Mouse (Mus musculus) right cerebral cortex, postnatal 25 days (tissue): Measurements from ENCODE around the gene Trim47.

ENCODE experiments used
- DNase-seq: peaks from one replicate; pipeline ENCODE4 v3.0.0; 2022

Gene Trim47

DNA sequence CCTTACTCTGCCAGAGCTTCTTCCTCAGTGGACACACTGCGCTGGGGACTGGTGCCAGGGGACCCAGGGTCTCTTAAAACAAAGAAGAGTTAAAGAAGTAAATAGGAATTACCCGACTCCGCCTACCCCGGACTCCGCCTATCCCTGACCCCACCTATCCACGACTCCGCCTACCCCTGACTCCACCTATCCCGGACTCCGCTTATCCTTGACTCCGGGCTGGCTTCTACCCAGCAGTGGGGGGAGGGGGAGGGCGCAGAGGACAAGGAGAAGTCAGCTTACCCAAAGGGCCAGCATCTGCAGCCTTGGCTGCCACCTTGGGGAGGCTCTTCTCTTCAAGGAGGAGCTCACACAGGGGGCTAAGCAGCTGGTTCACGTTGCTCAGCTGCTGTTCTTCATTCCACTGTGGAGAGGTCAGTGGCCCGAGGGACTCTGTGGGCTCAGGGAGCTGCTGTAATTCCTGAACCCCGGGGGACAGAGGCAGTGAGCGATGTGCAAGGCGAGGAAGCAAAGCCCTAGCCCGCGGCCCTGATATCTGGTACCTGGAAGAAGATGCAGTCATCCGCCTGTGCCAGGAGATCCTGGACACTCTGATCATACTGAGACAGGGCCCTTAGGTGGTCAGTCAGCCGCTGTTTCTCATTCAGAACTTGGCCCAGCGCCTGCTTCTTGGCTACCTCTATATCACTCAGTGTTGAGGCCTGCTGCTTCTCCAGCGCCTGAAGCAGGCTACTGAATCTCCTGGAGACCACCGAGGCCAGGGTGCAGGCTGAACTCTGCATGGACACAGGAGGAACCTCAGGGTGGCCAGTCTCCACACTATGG, at the start of gene Trim47:
Trim47 (minus strand) TSS at position 55 of the 825 bp plus-strand sequence.
- DNase-seq: no peak

- no peak for DNase-seq
Measured at GRCm38 (mm10) chr11:116176010-116176409, 49.0 kb upstream of the Trim47 start.

DNA sequence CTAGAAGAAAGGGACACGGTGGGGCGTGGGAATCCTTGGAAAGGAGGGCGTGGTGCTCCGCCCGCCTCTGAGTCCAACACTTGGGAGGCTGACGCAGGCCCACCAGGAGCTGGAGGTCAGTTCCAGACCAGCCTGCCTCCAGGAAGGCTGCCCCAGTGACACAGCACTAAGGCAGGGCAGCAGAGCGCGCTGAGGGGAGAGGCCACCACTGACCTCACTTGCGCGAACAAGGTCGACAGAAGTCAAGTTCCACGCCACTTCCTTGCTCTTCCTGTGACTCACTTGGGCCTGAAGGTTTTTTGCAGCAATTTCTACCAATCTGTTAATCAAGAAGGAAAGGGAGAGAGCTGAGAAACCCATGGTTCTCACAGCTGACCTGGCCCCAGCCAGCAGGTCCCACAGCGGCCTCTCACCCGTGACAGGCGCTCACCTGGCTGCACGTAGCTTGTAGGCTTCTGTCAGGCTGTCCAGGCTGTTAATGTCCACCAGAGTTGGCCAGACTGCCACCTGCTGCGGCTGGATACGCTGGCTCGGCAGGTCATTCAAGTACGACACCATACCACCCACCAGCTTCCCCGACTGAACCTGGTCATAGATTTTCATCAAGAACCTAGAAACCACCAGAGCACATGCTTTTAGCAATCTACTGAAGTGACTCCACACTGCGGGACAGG, 47.9 kb upstream of the Trim47 start:
- DNase-seq: no peak

DNA sequence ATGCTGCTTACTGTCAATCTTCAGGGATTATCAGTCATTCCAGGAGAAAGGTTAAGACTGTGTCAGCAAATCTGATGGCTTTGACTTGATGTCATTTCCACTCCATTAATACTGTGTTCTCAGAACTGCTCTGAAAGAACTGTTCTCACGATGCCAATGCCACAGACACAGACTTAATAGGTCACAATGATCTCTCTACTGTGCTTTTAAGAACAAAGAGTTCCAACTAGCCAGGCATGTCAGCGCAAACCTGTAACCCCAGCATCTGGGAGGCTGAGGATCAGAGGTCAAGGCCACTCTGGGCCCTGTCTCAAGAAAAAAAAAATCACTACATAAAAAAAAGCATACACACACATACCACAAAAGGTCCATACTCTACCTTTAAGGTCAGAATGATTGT, 44.9 kb upstream of the Trim47 start:
- no peak for DNase-seq

- DNase-seq: no peak
Measured at GRCm38 (mm10) chr11:116170003-116170800, 43.2 kb upstream of the Trim47 start.

DNA sequence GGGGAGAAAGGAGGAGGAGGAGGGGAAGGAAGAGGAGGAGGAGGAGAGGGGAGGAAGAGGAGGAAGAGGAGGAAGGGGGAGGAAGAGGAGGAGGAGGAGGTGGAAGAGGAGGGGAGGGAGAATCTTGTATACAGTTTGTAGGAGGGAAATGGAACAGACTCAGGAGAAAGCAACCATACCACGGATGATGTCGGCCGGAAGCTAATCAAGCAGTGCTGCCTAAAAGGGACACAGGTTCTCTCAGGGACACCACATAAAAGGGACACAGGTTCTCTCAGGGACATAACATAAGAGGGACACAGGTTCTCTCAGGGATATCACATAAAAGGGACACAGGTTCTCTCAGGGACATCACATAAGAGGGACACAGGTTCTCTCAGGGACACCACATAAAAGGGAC, 42.2 kb upstream of the Trim47 start:
- DNase-seq: no peak

DNA sequence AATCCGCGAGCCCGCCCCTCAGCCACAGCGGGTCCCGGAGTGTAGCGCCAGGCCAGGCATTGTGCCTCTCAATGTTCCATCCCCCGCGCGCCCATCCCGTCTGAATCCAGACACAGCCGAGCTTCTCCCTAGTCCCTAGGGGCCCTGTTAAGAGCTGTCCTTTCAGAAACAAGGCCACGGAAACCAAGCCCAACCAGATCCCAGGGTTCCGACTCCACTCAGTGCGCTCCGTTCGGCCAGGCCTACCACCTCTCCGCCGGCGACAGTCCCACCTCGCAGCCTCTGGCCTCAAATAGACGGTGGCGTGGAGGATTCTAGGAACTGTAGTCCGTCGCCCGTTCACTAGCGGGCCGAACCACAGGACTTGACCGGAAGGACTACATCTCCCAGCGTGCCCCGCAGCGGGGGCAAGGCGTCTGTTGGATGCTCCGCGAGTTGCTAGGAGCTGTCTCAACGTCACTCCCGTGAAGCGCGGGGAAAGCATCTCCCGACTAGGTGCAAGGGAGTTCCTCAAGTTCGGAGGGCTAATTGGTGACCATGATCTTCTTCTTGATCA, 41.0 kb upstream of the Trim47 start, which contains the start of gene Fbf1:
Fbf1 (minus strand) TSS at position 283 of the 556 bp plus-strand sequence.
- peak; percentile 96 for DNase-seq

DNA sequence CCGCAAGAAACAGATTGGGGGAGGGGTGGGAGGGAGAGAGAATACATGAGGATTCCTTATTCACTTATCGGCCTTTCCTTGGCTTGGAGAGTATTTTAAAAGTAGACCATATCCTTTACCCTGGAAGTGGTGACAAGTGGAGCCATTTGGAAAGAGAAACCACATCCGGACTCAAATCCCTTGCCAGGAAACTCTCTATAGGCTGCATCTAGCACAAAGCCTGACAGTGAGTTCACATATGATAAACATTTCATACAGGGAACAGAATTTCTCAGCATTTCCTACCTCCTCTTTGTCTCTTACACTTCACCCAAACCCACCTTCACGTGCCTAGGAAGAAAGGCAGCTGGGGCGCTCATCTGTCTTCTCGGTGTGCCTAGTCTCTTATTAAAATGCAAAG, 40.2 kb upstream of the Trim47 start:
- no peak for DNase-seq

DNA sequence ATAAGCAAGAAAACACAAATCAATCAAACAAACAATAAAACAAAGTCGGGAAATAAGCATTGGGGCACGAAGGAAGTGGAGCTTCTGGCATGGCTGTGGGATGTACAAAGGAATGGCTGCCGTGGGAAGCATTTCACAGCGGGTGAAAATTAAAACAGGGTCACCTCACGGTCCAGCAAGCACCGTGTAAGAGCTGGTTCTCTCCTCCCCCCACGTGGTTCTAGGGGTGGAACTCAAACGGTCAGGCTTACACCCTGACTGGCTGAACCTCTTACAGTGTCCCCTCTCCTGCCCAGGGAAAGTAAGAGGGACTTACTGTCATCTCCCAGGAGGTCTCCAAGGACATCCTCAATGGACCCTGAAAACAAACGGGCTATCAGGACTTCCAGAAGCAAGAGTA, 36.0 kb upstream of the Trim47 start:
- DNase-seq: no peak

DNA sequence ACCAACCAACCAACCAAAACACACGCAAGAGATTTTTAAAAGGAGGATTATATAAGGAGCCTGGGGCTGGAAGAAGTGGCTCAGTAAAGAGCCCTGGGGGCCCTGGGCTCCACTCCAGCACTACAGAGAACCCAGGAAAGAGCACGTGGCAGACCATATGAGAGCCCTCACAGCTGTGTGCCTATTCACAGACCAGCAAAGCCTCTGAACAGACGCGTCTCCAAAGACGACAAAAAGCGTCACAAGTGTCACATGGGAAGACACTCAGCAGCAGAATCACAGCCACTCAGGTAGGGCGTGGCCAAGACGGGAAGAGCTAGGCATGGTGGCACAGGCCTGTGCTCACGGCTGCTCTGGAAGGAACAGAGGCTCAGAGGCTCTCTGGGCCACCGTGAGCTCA, 35.1 kb upstream of the Trim47 start:
- peak; percentile 51 for DNase-seq

GRCm38 (mm10) chr11:116161312-116161711, 34.3 kb upstream of the Trim47 start:
- DNase-seq: no peak

DNA sequence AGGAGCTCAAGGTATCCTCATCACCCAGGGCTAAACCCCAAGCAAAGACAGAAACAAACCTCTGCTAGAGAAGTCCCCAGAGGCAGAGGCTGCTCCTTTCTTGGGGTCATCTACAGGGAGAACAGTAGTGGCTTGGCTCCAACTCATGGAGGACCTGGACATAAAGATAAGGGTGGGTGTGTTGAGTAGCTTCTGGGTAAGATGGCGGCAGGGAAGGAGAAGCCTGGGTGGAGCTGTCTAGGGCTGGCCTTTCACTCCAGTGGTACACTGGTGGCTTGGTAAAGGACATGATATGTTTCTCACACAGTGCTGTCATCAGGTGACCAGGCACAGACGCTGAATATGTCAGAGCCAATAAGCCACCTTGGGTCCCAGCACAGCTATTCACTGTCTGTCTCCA, 23.9 kb upstream of the Trim47 start:
- no peak for DNase-seq

- no peak for DNase-seq
Measured at GRCm38 (mm10) chr11:116149341-116149740, 22.3 kb upstream of the Trim47 start.

DNA sequence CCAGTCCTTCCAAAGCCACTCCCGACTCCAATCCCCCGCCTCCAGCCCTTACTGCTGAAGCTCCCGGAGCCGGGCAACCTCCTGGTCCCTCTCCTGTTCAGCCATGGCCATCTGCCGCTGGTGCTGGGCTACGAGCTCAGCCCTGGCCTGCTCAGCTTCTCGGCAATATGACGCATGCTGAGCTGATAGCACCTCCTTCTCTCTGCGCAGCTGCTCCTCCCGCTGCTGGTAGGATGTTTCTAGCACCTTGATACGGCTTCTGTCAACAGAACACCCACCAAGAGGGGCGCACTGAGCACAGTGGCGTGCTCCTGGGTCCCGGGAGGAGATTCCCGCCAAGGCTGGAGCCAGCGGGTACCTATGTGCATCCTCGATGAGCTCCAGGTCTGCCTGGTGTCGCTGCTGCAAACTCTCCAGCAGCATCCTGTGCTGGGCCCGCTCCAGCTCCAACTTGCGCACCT, 21.8 kb upstream of the Trim47 start:
- DNase-seq: peak; percentile 66

DNA sequence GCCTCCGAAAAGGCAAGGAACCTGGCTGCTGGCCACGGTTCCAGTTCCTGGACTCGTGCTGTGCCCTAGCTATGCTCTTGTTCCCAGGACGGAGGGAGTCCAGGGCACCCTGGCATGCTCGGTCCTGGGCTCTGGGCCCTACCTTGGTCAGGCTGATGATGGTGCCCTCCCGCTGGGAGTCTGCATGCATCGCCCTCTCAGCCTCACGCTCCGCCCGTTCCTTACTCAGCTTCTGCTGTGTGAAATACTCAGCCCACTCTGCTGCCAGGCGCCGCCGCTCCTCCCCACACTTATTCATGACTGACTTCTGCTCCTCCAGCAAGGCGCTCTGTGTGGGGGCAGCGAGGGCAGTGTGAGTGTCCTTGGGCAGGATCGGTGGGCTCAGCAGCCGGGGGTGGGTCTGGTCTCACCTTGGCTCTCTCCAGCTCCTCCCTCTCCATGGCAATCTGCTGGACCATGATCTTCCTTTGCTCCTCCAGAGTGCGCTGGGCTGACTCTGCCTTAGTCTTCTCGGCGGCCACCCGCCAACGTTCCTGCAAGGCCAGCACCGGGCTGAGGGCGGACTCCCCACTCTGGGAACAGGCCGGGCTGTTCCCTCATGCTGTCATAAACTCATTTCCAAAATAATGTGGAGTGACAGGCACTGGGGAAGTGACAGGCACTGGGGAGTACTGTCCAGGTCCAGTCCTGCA, 19.4 kb upstream of the Trim47 start:
- peak; percentile 77 for DNase-seq

DNA sequence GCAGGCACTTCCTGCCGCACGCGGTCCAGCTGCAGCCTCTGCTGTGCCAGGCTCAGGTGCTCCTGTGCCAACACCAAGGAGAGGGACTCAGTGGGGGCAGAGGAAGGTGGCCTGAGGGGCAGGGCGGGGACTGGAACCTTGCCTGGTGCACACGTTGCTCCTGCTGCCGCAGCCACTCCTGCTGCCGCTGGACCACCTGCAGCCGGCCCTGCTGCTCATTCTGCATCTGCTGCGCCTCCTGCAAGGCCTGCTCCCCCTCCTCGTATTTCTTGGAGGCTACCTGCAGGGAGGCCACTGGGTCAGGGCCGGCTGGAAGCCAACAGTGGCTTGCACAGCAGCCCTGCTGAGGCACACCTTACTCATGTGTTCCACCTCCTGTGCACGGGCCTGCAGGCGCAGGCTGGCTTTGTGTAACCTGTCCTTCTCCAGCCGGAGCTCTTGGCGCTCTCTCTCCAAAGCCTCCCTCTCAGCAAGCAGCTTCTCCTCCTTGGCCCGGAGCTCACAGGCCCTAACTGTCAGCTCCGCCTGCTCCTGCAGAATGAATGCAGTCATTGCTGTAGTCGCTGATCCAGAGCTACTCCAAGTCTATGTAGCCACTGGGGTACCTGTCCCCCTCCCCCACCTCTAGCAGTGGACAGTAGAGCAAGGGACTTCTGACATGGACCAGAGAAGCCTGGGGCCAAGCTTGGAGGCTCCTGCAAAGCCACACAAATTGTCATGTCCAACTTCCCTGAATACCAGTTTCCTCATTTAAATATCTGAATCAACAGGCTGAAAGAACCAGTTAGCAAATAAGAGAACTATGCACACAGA, 18.7 kb upstream of the Trim47 start:
- DNase-seq: no peak

- no peak for DNase-seq
Measured at GRCm38 (mm10) chr11:116143468-116143867, 16.5 kb upstream of the Trim47 start.

DNA sequence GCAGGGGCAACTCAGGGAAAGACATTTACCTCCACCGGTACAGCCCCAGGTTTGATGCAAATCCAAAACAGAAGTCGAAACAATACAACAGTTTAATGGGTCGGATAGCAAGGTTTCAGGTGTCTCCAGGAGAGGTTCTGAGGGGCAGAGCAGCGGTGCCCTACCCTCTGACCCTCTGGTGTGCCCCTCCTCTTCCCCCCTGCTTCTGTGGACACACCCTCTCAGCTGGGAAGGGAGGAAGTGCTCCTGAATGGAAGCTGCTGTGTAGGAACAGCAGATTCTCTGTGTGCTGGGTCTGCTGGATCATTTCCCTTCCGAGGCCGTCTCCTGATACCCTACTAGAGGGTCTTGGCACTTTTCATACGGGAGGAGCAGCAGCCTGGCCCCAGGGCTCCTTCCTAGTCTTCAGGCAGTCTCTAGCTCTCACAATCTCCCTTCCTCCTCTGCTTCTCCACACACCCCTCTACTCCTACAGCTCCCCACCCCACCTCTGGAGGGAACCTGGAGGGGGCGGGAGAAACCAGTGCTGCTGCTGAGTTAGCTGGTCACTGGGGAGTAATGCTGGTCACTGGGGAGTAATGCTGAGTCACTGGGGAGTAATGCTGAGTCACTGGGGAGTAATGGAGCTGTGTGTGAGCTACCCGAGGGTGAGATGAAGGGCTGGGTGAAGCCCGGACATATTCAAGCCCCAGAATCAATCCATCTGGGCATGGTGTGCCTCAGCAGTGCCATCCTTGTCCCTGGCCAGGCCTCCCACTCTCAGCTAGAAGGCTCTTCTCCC, 15.4 kb upstream of the Trim47 start:
- DNase-seq: no peak

DNA sequence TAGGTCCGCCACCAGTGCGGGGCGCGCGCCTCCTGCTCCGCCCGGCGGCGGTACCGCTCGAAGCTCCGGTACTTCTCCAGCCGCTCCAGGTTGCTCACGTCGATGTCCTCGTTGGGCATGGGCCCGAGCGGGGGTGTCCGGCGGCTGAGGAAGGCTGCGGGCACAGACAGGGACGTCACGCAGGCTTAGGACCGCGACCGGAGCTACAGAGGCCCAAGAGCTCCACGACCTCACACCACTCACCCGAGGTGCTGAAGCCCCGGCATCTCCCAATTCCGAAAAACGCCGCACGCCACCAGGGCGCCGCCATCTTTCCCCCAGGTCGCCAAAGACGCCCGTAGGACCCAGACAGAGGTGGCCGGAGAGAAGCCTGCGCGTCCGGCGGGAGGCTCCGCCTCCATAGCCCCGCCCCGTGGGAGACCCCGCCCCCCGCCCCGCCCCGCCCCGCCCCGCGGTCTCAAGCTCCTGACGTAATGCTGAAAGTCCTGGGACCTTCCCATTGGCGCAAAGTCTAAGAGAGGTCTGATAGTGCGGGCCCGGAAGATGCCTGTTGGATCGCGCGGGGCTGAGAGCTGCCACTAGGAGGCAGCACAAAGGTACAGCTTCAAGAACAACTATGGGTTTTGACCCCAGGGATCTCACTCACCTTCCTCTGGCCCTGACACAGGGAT, 11.6 kb upstream of the Trim47 start, which contains the start of gene Mrpl38:
Mrpl38 (minus strand) TSS at position 401 of the 671 bp plus-strand sequence.
- DNase-seq: peak; percentile 80

DNA sequence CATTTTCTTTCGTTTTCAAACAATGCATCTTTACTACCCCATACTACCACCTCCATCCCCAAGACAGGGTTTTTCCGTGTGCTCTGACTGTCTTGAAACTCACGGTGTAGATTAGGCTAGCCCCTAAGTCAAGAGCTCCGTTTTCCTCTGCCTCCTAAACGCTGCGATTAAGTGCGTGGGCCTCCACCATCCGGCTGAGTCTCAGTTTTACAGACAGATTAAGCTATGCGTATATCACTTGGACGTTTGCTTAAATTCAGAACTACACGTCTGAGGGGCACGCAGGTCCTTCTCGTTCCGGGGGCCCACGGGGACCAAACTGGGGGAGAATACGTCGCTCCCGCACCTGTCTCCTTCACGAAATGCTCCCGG, 11.1 kb upstream of the Trim47 start:
- DNase-seq: no peak
